22 mouse cellular contexts compared by ENCODE assay signal in the genomic region with DNA sequence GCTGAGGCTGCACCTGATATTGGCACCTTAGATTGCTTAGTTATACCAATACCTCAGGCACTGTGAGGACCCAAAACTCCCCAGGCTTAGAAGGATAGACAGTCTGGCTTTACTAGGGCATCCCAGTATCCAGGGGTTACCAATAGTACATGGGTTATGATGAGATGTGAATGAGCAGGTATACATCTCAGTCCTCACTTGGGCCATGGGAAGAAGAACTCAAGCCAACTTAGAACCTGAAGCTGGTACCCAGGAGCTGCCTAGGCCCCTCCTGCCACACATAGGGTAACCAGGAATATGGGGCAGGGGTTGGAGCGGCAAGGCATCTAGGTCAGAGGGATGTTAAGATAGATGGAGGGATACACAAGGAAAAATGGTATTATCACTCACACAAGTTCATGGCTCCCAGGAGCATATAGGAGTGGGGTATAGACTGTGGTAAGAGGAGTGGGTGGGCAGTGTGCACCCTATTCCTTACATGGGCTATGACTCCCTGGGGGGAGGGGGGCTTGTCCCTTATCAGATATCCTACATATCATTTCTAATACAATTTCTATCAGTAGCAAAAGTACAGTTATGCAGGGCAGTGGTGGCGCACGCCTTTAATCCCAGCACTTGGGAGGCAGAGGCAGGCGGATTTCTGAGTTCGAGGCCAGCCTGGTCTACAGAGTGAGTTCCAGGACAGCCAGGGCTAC. TPM values are rescaled to one million over a fixed set of nuclear protein-coding genes. Genes with fewer than 3 reads are reported as not detected.
DNase-seq lines count a peak whose midpoint lies in the region; ATAC-seq and TF ChIP-seq lines count a peak whose summit lies in the region.
"Had no signal": no experiment of that assay in that cellular context is flagged by ENCODE, and none has a peak within 500 bp of the region (broad histone marks: within the 10 kb centered on the region; RNA-seq: fewer than 3 reads in every experiment).

No protein-coding gene starts in this region.

- no peaks in the 10 kb centered on the region for H3K9me3 ChIP-seq in heart, embryonic 12.5 days (replicated peaks)
- H3K9me3 ChIP-seq in midbrain, embryonic 11.5 days (ENCODE audit: control insufficient read depth, low read length): no peaks in the 10 kb centered on the region
- H3K9me3 ChIP-seq in midbrain, embryonic 13.5 days: no peaks in the 10 kb centered on the region
- H3K9me3 ChIP-seq: embryonic facial prominence, embryonic 13.5 days; embryonic facial prominence, embryonic 15.5 days; forebrain, embryonic 10.5 days; forebrain, embryonic 12.5 days had no signal

- no peak for ATAC-seq in heart, embryonic 12.5 days (ENCODE audit: insufficient number of reproducible peaks, low FRiP score)
- no peak for ATAC-seq in midbrain, embryonic 11.5 days (ENCODE audit: low FRiP score)
- no peak for ATAC-seq in midbrain, embryonic 13.5 days
- ATAC-seq: forebrain, embryonic 14.5 days; forebrain, embryonic 16.5 days had no signal

- intact Hi-C loops in heart, adult 2 months (cut with DNase I): no loop called here

- H3K4me2 ChIP-seq in heart, embryonic 12.5 days: peak overlapping the region; percentile 56; the same call in 1 of the 2 replicates
- H3K4me2 ChIP-seq in midbrain, embryonic 11.5 days: no peak overlapping the region
- H3K4me2 ChIP-seq in midbrain, embryonic 13.5 days (replicated peaks): no peak overlapping the region
- H3K4me2 ChIP-seq: embryonic facial prominence, embryonic 13.5 days; embryonic facial prominence, embryonic 15.5 days; forebrain, embryonic 12.5 days had no signal

- H3K9ac ChIP-seq in heart, adult 2 months (ENCODE audit: low read depth, low read length): no peak overlapping the region
- no peak overlapping the region for H3K9ac ChIP-seq in heart, embryonic 12.5 days
- H3K9ac ChIP-seq in midbrain, embryonic 11.5 days (ENCODE audit: low read length): no peak overlapping the region
- H3K9ac ChIP-seq in midbrain, embryonic 13.5 days (replicated peaks): no peak overlapping the region
- H3K9ac ChIP-seq: embryonic facial prominence, embryonic 13.5 days; embryonic facial prominence, embryonic 15.5 days; forebrain, embryonic 12.5 days had no signal

- no peaks in the 10 kb centered on the region for H3K36me3 ChIP-seq in heart, adult 2 months (ENCODE audit: control insufficient read depth, insufficient read depth, low read length)
- peaks cover 21% of the 10 kb centered on the region for H3K36me3 ChIP-seq in heart, embryonic 12.5 days
- H3K36me3 ChIP-seq in midbrain, embryonic 11.5 days (ENCODE audit: control insufficient read depth, insufficient read depth, low read length): no peaks in the 10 kb centered on the region
- peaks cover under 1% of the 10 kb centered on the region; the same call in 1 of the 2 replicates for H3K36me3 ChIP-seq in midbrain, embryonic 13.5 days
- H3K36me3 ChIP-seq: embryonic facial prominence, embryonic 13.5 days; embryonic facial prominence, embryonic 15.5 days had no signal

- H3K27me3 ChIP-seq in cerebellum, adult 2 months (ENCODE audit: control insufficient read depth, insufficient read depth, low read length): no peaks in the 10 kb centered on the region
- H3K27me3 ChIP-seq in heart, adult 2 months (ENCODE audit: control insufficient read depth, insufficient read depth, low read length): no peaks in the 10 kb centered on the region
- peaks cover 19% of the 10 kb centered on the region for H3K27me3 ChIP-seq in heart, embryonic 12.5 days (replicated peaks)
- H3K27me3 ChIP-seq in midbrain, embryonic 11.5 days (ENCODE audit: control insufficient read depth, insufficient read depth, low read length): no peaks in the 10 kb centered on the region; the same call in 1 of the 2 replicates
- H3K27me3 ChIP-seq in midbrain, embryonic 13.5 days: peaks cover 9% of the 10 kb centered on the region

- no peak overlapping the region for H3K27ac ChIP-seq in cerebellum, adult 2 months (ENCODE audit: insufficient read depth, low read length)
- no peak overlapping the region for H3K27ac ChIP-seq in heart, adult 2 months
- no peak overlapping the region for H3K27ac ChIP-seq in heart, embryonic 12.5 days (ENCODE audit: poor library complexity, severe bottlenecking)
- H3K27ac ChIP-seq in midbrain, embryonic 11.5 days (ENCODE audit: low read depth, low read length): no peak overlapping the region
- H3K27ac ChIP-seq in midbrain, embryonic 13.5 days: no peak overlapping the region
- H3K27ac ChIP-seq: embryonic facial prominence, embryonic 13.5 days; embryonic facial prominence, embryonic 15.5 days; forebrain, embryonic 10.5 days; forebrain, embryonic 12.5 days had no signal

- TF ChIP-seq POLR2A in cerebellum, adult 2 months (IDR thresholded peaks at IDR 0.05; ENCODE audit: borderline replicate concordance, insufficient read depth, low read length): no peak
- no peak for TF ChIP-seq POLR2A in heart, adult 2 months (IDR thresholded peaks at IDR 0.05; ENCODE audit: insufficient read depth, low read depth, low read length)

- H3K79me2 ChIP-seq in heart, adult 2 months (replicated peaks; ENCODE audit: control insufficient read depth, insufficient read depth, low read length): no peaks in the 10 kb centered on the region

- 98% methylated on average over 5 of the region's 5 CpGs for WGBS in cerebellum, adult 2 months
- WGBS in heart, adult 2 months: 95% methylated on average over 5 of the region's 5 CpGs
- WGBS in heart, embryonic 12.5 days: 83% methylated on average over 5 of the region's 5 CpGs
- 95% methylated on average over 5 of the region's 5 CpGs for WGBS in midbrain, embryonic 11.5 days
- 97% methylated on average over 5 of the region's 5 CpGs for WGBS in midbrain, embryonic 13.5 days

- no peak for TF ChIP-seq EP300 in heart, adult 2 months (IDR thresholded peaks at IDR 0.05; ENCODE audit: insufficient read depth, low read depth, low read length)

- peaks cover 30% of the 10 kb centered on the region for H3K4me1 ChIP-seq in cerebellum, adult 2 months (ENCODE audit: control insufficient read depth, insufficient read depth, low read length)
- peaks cover 11% of the 10 kb centered on the region for H3K4me1 ChIP-seq in heart, adult 2 months (ENCODE audit: control insufficient read depth, insufficient read depth, low read length)
- H3K4me1 ChIP-seq in heart, embryonic 12.5 days (replicated peaks): peaks cover 31% of the 10 kb centered on the region
- peaks cover 19% of the 10 kb centered on the region for H3K4me1 ChIP-seq in midbrain, embryonic 11.5 days (ENCODE audit: control insufficient read depth, insufficient read depth, low read length)
- H3K4me1 ChIP-seq in midbrain, embryonic 13.5 days (replicated peaks): peaks cover 26% of the 10 kb centered on the region

- DNase-seq in cerebellum, adult 9-11 months: peak; percentile 46
- no peak for DNase-seq in cerebellum, adult 2 months
- DNase-seq in heart, adult 11 months: peak; percentile 86
- DNase-seq in heart, adult 2 months: no peak
- DNase-seq in heart, adult 8-10 months (ENCODE audit: low spot score): no peak
- DNase-seq in midbrain, embryonic 11.5 days (ENCODE audit: low spot score, missing footprints): peak; percentile 72
- DNase-seq: adrenal gland, adult 2 months; adrenal gland, postnatal 10 days; adrenal gland, postnatal 25 days; cerebellum, adult 18-20 months; embryo, embryonic 11 days had no signal

- H3K4me3 ChIP-seq in cerebellum, adult 2 months (replicated peaks; ENCODE audit: insufficient read depth, low read depth, low read length): no peak overlapping the region
- no peak overlapping the region for H3K4me3 ChIP-seq in heart, adult 2 months
- H3K4me3 ChIP-seq in heart, embryonic 12.5 days: no peak overlapping the region
- H3K4me3 ChIP-seq in midbrain, embryonic 11.5 days (ENCODE audit: low read depth, low read length): no peak overlapping the region
- no peak overlapping the region for H3K4me3 ChIP-seq in midbrain, embryonic 13.5 days (replicated peaks)
- H3K4me3 ChIP-seq: embryonic facial prominence, embryonic 13.5 days; embryonic facial prominence, embryonic 15.5 days; erythroblast, embryonic 14.5 days; forebrain, embryonic 12.5 days had no signal

- no peak for TF ChIP-seq CTCF in cerebellum, adult 2 months (IDR thresholded peaks at IDR 0.05; ENCODE audit: borderline replicate concordance, insufficient read depth, low read depth, low read length)
- no peak for TF ChIP-seq CTCF in heart, adult 2 months (IDR thresholded peaks at IDR 0.05)

RNA-seq across cellular contexts. Expression of a gene that starts 3.9 kb away (rescaled TPM):
- polyA plus RNA-seq in cerebellum, adult 2 months (2012; rRNA removed): 112 and 128 TPM in 2 replicates
- total RNA-seq in heart, adult 2 months (2021): 10 to 100 TPM; 20.7 to 21.1 TPM
- polyA plus RNA-seq in heart, adult 2 months (2012; rRNA removed): 30.5 and 43.2 TPM in 2 replicates
- polyA plus RNA-seq in heart, embryonic 12.5 days (2016; fragmentation: Nextera tagmentation; extraction: Ambion mirVana): 19.9 and 20.1 TPM in 2 replicates
- total RNA-seq in heart, adult 8-10 months (2022): 10 to 100 TPM; 21.1 to 31.4 (median 28.0) TPM
- polyA plus RNA-seq in midbrain, embryonic 11.5 days (2014; fragmentation: Nextera tagmentation; extraction: Ambion mirVana): 21.3 and 27.0 TPM in 2 replicates
- 8.2 TPM in 2 replicates for polyA plus RNA-seq in midbrain, embryonic 13.5 days (2015; fragmentation: Nextera tagmentation; extraction: Ambion mirVana)
- total RNA-seq: common myeloid progenitor, adult 5-6 weeks; MEL had no signal

RNA-seq across cellular contexts. Expression of a gene that starts 8.1 kb away (rescaled TPM):
- 31.4 and 36.3 TPM in 2 replicates for polyA plus RNA-seq in cerebellum, adult 2 months (2012; rRNA removed)
- total RNA-seq in heart, adult 2 months (2021): 1 to 10 TPM; 6.3 to 7.6 TPM
- polyA plus RNA-seq in heart, adult 2 months (2012; rRNA removed): 19.5 and 23.1 TPM in 2 replicates
- polyA plus RNA-seq in heart, embryonic 12.5 days (2016; fragmentation: Nextera tagmentation; extraction: Ambion mirVana): 12.7 and 13.4 TPM in 2 replicates
- 1 to 10 TPM; 5.8 to 9.5 (median 6.9) TPM for total RNA-seq in heart, adult 8-10 months (2022)
- 11.6 and 13.6 TPM in 2 replicates for polyA plus RNA-seq in midbrain, embryonic 11.5 days (2014; fragmentation: Nextera tagmentation; extraction: Ambion mirVana)
- polyA plus RNA-seq in midbrain, embryonic 13.5 days (2015; fragmentation: Nextera tagmentation; extraction: Ambion mirVana): 25.0 and 26.0 TPM in 2 replicates

RNA-seq across cellular contexts. Expression of a gene that starts 12.8 kb away (rescaled TPM):
- polyA plus RNA-seq in cerebellum, adult 2 months (2012; rRNA removed): 58.1 and 64.1 TPM in 2 replicates
- total RNA-seq in heart, adult 2 months (2021): 1 to 10 TPM; 1.9 to 2.0 TPM
- polyA plus RNA-seq in heart, adult 2 months (2012; rRNA removed): 4.7 and 5.2 TPM in 2 replicates
- polyA plus RNA-seq in heart, embryonic 12.5 days (2016; fragmentation: Nextera tagmentation; extraction: Ambion mirVana): 3.7 and 4.6 TPM in 2 replicates
- total RNA-seq in heart, adult 8-10 months (2022): 1 to 10 TPM; 1.1 to 2.8 (median 2.7) TPM
- 34.9 and 40.6 TPM in 2 replicates for polyA plus RNA-seq in midbrain, embryonic 11.5 days (2014; fragmentation: Nextera tagmentation; extraction: Ambion mirVana)
- polyA plus RNA-seq in midbrain, embryonic 13.5 days (2015; fragmentation: Nextera tagmentation; extraction: Ambion mirVana): 39.8 and 44.2 TPM in 2 replicates
- polyA plus RNA-seq: erythroblast, embryonic 14.5 days had no signal

RNA-seq across cellular contexts. Expression of a gene that starts 13.7 kb away (rescaled TPM):
- polyA plus RNA-seq in cerebellum, adult 2 months (2012; rRNA removed): 77.4 and 82.1 TPM in 2 replicates
- total RNA-seq in heart, adult 2 months (2021): 1 to 10 TPM; 7.3 to 8.7 TPM
- 16.2 and 18.7 TPM in 2 replicates for polyA plus RNA-seq in heart, adult 2 months (2012; rRNA removed)
- 13.7 and 15.8 TPM in 2 replicates for polyA plus RNA-seq in heart, embryonic 12.5 days (2016; fragmentation: Nextera tagmentation; extraction: Ambion mirVana)
- 10 to 100 TPM in 1 of 4 experiments, 1 to 10 TPM in 3; 8.2 to 11.6 (median 9.0) TPM for total RNA-seq in heart, adult 8-10 months (2022)
- 14.9 and 16.8 TPM in 2 replicates for polyA plus RNA-seq in midbrain, embryonic 11.5 days (2014; fragmentation: Nextera tagmentation; extraction: Ambion mirVana)
- polyA plus RNA-seq in midbrain, embryonic 13.5 days (2015; fragmentation: Nextera tagmentation; extraction: Ambion mirVana): 17.4 and 19.9 TPM in 2 replicates

RNA-seq across cellular contexts. Expression of a gene that starts 44.0 kb away (rescaled TPM):
- 127 and 141 TPM in 2 replicates for polyA plus RNA-seq in cerebellum, adult 2 months (2012; rRNA removed)
- total RNA-seq in heart, adult 2 months (2021): 10 to 100 TPM; 75.7 to 93.5 TPM
- 92.3 and 121 TPM in 2 replicates for polyA plus RNA-seq in heart, adult 2 months (2012; rRNA removed)
- polyA plus RNA-seq in heart, embryonic 12.5 days (2016; fragmentation: Nextera tagmentation; extraction: Ambion mirVana): 124 and 130 TPM in 2 replicates
- 100 to 1,000 TPM in 2 of 4 experiments, 10 to 100 TPM in 2; 92.5 to 104 (median 99.6) TPM for total RNA-seq in heart, adult 8-10 months (2022)
- 97.5 and 115 TPM in 2 replicates for polyA plus RNA-seq in midbrain, embryonic 11.5 days (2014; fragmentation: Nextera tagmentation; extraction: Ambion mirVana)
- polyA plus RNA-seq in midbrain, embryonic 13.5 days (2015; fragmentation: Nextera tagmentation; extraction: Ambion mirVana): 102 and 115 TPM in 2 replicates

Comparison
In these comparisons a context has a peak if more than half of its experiments do, and no peak if none do; other contexts are left out.
1. DNase-seq: peak in cerebellum, adult 9-11 months (single experiment), heart, adult 11 months (single experiment) and midbrain, embryonic 11.5 days (single experiment); none in cerebellum, adult 2 months (0 of 2), heart, adult 2 months (0 of 2) and heart, adult 8-10 months (single experiment).